Mouse (Mus musculus): ENCODE measurements around the gene Aftph. TPM values are rescaled to one million over a fixed set of nuclear protein-coding genes. Genes with fewer than 3 reads are reported as not detected.

The Aftph gene
- polyA plus RNA-seq, 1 experiment from 2014 or later, result 42.5 TPM

DNA sequence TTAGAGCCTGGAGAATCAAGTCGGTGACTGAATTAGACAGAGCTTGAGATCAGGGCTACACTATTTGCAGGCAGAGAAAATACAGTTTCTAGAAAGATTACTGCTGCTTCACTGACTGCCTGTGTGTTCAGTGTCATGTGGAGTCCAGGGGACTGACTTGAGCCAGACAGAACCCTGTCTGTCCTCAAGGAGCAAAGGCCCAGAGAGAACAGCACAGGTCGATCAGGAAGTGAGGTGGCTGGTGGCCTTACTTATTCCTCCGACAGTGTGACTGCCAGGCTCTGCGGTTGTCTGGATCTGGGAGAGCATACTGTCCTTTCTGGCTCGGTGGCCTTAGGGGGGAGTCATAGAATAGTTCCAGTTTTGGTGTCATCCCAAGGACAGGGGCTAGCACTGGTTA, 60.6 kb downstream of the Aftph start:
- Histone ChIP-seq H3K27me3 (ENCODE audit: control insufficient read depth, insufficient read depth, low read length) (no peaks in the 10 kb centered on the region), H3K36me3 (ENCODE audit: control insufficient read depth, insufficient read depth, low read length) (no peaks in the 10 kb centered on the region), H3K4me2 (ENCODE audit: low read depth, low read length) (no peak overlapping the region), H3K27ac (ENCODE audit: low read depth, low read length) (no peak overlapping the region), H3K4me1 (ENCODE audit: control insufficient read depth, insufficient read depth, low read length) (no peaks in the 10 kb centered on the region), H3K9me3 (ENCODE audit: control insufficient read depth, low read length) (no peaks in the 10 kb centered on the region), H3K9ac (replicated peaks; ENCODE audit: low read depth, low read length) (no peak overlapping the region), H3K4me3 (ENCODE audit: low read depth, low read length) (no peak overlapping the region)
- 90% methylated on average over 5 of the region's 5 CpGs for WGBS
- no peak for ATAC-seq (ENCODE audit: low read depth)

- Histone ChIP-seq H3K27me3 (ENCODE audit: control insufficient read depth, insufficient read depth, low read length) (no peaks in the 10 kb centered on the region), H3K4me1 (ENCODE audit: control insufficient read depth, insufficient read depth, low read length) (no peaks in the 10 kb centered on the region), H3K27ac (ENCODE audit: low read depth, low read length) (no peak overlapping the region), H3K4me3 (ENCODE audit: low read depth, low read length) (no peak overlapping the region), H3K4me2 (ENCODE audit: low read depth, low read length) (no peak overlapping the region), H3K36me3 (ENCODE audit: control insufficient read depth, insufficient read depth, low read length) (no peaks in the 10 kb centered on the region), H3K9me3 (ENCODE audit: control insufficient read depth, low read length) (no peaks in the 10 kb centered on the region), H3K9ac (replicated peaks; ENCODE audit: low read depth, low read length) (no peak overlapping the region)
- no peak for ATAC-seq (ENCODE audit: low read depth)
- WGBS, result 90% methylated on average over 2 of the region's 2 CpGs
Measured at GRCm38 (mm10) chr11:20679396-20679795, 62.0 kb downstream of the Aftph start.

GRCm38 (mm10) chr11:20672513-20672912, 68.9 kb downstream of the Aftph start:
- WGBS, result 75% methylated on average over 6 of the region's 6 CpGs
- H3K4me2 ChIP-seq (ENCODE audit: low read depth, low read length), result no peak overlapping the region
- no peaks in the 10 kb centered on the region for H3K36me3 ChIP-seq (ENCODE audit: control insufficient read depth, insufficient read depth, low read length)
- no peak for ATAC-seq (ENCODE audit: low read depth)
- H3K9me3 ChIP-seq (ENCODE audit: control insufficient read depth, low read length), result no peaks in the 10 kb centered on the region
- no peak overlapping the region for H3K4me3 ChIP-seq (ENCODE audit: low read depth, low read length)
- H3K27me3 ChIP-seq (ENCODE audit: control insufficient read depth, insufficient read depth, low read length), result no peaks in the 10 kb centered on the region
- H3K9ac ChIP-seq (replicated peaks; ENCODE audit: low read depth, low read length), result no peak overlapping the region
- no peak overlapping the region for H3K27ac ChIP-seq (ENCODE audit: low read depth, low read length)
- no peaks in the 10 kb centered on the region for H3K4me1 ChIP-seq (ENCODE audit: control insufficient read depth, insufficient read depth, low read length)

- H3K36me3 ChIP-seq (ENCODE audit: control insufficient read depth, insufficient read depth, low read length), result no peaks in the 10 kb centered on the region
- H3K9ac ChIP-seq (replicated peaks; ENCODE audit: low read depth, low read length), result no peak overlapping the region
- no peak overlapping the region for H3K4me3 ChIP-seq (ENCODE audit: low read depth, low read length)
- 65% methylated on average over 6 of the region's 6 CpGs for WGBS
- H3K9me3 ChIP-seq (ENCODE audit: control insufficient read depth, low read length), result no peaks in the 10 kb centered on the region
- H3K4me2 ChIP-seq (ENCODE audit: low read depth, low read length), result no peak overlapping the region
- ATAC-seq (ENCODE audit: low read depth), result no peak
- H3K27me3 ChIP-seq (ENCODE audit: control insufficient read depth, insufficient read depth, low read length), result no peaks in the 10 kb centered on the region
- no peaks in the 10 kb centered on the region for H3K4me1 ChIP-seq (ENCODE audit: control insufficient read depth, insufficient read depth, low read length)
- no peak overlapping the region for H3K27ac ChIP-seq (ENCODE audit: low read depth, low read length)
Measured at GRCm38 (mm10) chr11:20671789-20672392, 69.5 kb downstream of the Aftph start.

- Histone ChIP-seq H3K4me3 (ENCODE audit: low read depth, low read length) (no peak overlapping the region), H3K9ac (replicated peaks; ENCODE audit: low read depth, low read length) (no peak overlapping the region), H3K4me2 (ENCODE audit: low read depth, low read length) (no peak overlapping the region), H3K9me3 (ENCODE audit: control insufficient read depth, low read length) (no peaks in the 10 kb centered on the region), H3K27me3 (ENCODE audit: control insufficient read depth, insufficient read depth, low read length) (no peaks in the 10 kb centered on the region), H3K4me1 (ENCODE audit: control insufficient read depth, insufficient read depth, low read length) (no peaks in the 10 kb centered on the region), H3K27ac (ENCODE audit: low read depth, low read length) (no peak overlapping the region), H3K36me3 (ENCODE audit: control insufficient read depth, insufficient read depth, low read length) (no peaks in the 10 kb centered on the region)
- ATAC-seq (ENCODE audit: low read depth), result no peak
- 62% methylated on average over 9 of the region's 9 CpGs for WGBS
Measured at GRCm38 (mm10) chr11:20664878-20665277, 76.5 kb downstream of the Aftph start.

GRCm38 (mm10) chr11:20663580-20664198, 77.7 kb downstream of the Aftph start:
- H3K4me2 ChIP-seq (ENCODE audit: low read depth, low read length), result no peak overlapping the region
- H3K27ac ChIP-seq (ENCODE audit: low read depth, low read length), result no peak overlapping the region
- H3K27me3 ChIP-seq (ENCODE audit: control insufficient read depth, insufficient read depth, low read length), result no peaks in the 10 kb centered on the region
- 21% methylated on average over 5 of the region's 5 CpGs for WGBS
- H3K36me3 ChIP-seq (ENCODE audit: control insufficient read depth, insufficient read depth, low read length), result no peaks in the 10 kb centered on the region
- H3K4me3 ChIP-seq (ENCODE audit: low read depth, low read length), result no peak overlapping the region
- no peak overlapping the region for H3K9ac ChIP-seq (replicated peaks; ENCODE audit: low read depth, low read length)
- no peaks in the 10 kb centered on the region for H3K9me3 ChIP-seq (ENCODE audit: control insufficient read depth, low read length)
- H3K4me1 ChIP-seq (ENCODE audit: control insufficient read depth, insufficient read depth, low read length), result no peaks in the 10 kb centered on the region
- ATAC-seq (ENCODE audit: low read depth), result no peak

DNA sequence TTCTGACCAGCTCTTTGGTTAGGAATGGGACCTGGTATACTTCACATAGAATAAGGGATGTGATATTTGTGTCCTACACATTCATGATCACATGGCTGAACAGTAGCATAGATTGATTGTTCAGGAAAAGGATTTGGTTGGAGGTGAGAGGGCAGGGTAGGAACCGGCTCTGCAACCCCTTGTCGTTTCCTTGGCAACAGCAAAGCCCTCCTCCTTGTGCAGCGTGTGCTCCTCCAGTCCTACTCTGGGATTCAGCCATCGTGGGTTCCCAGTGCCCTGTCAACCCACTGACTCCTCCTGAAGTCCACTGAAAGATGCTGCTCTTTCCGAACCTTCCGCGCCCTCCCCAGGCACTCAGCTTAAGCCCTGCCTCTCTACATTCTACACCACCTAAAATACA, 78.6 kb downstream of the Aftph start:
- no peak overlapping the region for H3K27ac ChIP-seq (ENCODE audit: low read depth, low read length)

DNA sequence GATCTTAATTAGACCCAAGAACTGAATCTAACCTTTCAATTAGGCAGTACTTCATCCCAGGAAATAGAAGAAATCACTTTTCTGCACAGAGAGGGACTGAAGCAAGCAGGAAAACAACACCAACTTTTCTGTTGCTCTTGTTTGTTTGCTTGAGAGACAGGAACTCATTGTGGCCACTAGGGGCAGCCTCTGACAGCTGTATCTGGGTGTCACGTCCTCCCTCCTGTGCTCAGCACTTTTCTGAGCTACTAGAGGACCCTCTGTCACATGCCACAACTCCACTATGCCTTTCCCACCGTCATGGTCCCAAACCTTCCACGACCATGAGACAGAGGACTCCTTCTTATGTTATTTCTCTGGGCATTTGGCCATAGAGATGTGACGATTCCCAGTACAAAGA, 79.7 kb downstream of the Aftph start:
- no peak overlapping the region for H3K27ac ChIP-seq (ENCODE audit: low read depth, low read length)
- ATAC-seq (ENCODE audit: low read depth), result no peak
- H3K9ac ChIP-seq (replicated peaks; ENCODE audit: low read depth, low read length), result no peak overlapping the region
- H3K4me3 ChIP-seq (ENCODE audit: low read depth, low read length), result no peak overlapping the region
- peaks cover 3% of the 10 kb centered on the region for H3K4me1 ChIP-seq (ENCODE audit: control insufficient read depth, insufficient read depth, low read length)
- H3K9me3 ChIP-seq (ENCODE audit: control insufficient read depth, low read length), result no peaks in the 10 kb centered on the region
- H3K27me3 ChIP-seq (ENCODE audit: control insufficient read depth, insufficient read depth, low read length), result no peaks in the 10 kb centered on the region
- H3K4me2 ChIP-seq (ENCODE audit: low read depth, low read length), result no peak overlapping the region
- 35% methylated on average over 4 of the region's 4 CpGs for WGBS
- no peaks in the 10 kb centered on the region for H3K36me3 ChIP-seq (ENCODE audit: control insufficient read depth, insufficient read depth, low read length)

More for the DNA sequence above, 78.6 kb downstream of the Aftph start:
- Histone ChIP-seq H3K9ac (replicated peaks; ENCODE audit: low read depth, low read length) (no peak overlapping the region), H3K27me3 (ENCODE audit: control insufficient read depth, insufficient read depth, low read length) (no peaks in the 10 kb centered on the region), H3K4me1 (ENCODE audit: control insufficient read depth, insufficient read depth, low read length) (no peaks in the 10 kb centered on the region), H3K9me3 (ENCODE audit: control insufficient read depth, low read length) (no peaks in the 10 kb centered on the region), H3K36me3 (ENCODE audit: control insufficient read depth, insufficient read depth, low read length) (no peaks in the 10 kb centered on the region), H3K4me2 (ENCODE audit: low read depth, low read length) (no peak overlapping the region), H3K4me3 (ENCODE audit: low read depth, low read length) (no peak overlapping the region)
- 64% methylated on average over 7 of the region's 7 CpGs for WGBS
- no peak for ATAC-seq (ENCODE audit: low read depth)

DNA sequence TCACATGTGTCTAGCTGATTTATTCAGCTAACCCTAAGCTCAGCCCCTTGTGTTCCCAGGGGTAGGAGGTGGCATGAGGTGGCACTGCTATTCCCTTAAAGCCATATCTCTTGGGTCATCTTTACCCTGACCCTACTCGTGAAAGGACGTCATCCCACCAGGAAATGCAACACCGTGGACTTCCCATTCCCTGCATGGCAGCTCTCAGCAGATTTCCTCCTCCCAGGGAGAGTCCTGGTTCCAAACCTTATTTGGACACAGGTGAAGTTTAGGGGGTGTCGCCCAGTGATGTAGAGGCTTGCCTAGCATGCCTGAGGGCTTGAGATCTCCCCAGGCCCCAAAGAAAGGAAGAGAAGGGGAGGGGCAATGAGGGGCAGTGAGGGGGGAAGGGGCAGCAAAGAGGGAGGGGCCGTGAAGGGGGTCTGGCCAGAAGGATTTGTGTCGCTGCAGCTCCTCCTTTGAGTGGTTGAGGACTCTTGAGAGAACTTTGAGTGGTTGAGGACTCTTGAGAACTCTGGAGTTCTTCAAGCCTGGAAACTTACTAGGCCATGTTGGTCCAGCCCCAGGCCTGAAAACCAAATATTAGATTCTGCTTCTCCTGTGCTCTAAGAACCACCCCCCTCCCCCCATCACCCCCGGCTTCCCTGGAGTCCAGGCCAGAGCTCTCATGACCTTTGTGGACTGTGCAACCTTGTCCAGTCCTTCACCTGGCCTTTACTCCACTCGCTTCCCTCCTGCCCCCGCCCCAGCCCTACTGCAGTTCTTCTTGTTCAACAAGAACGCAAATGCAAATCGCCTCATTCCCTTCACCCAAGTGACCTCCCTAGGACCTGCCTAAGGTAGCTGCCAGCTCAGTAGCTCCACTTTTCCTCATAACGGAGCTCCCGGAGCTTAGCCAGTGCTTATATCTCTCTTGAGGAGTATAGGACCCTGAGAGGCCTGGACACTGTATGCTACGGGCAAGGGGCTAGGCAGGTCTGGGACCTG, 81.0 kb downstream of the Aftph start:
- Histone ChIP-seq H3K36me3 (ENCODE audit: control insufficient read depth, insufficient read depth, low read length) (no peaks in the 10 kb centered on the region), H3K4me1 (ENCODE audit: control insufficient read depth, insufficient read depth, low read length) (peaks cover 14% of the 10 kb centered on the region), H3K27me3 (ENCODE audit: control insufficient read depth, insufficient read depth, low read length) (no peaks in the 10 kb centered on the region), H3K4me3 (ENCODE audit: low read depth, low read length) (no peak overlapping the region), H3K9me3 (ENCODE audit: control insufficient read depth, low read length) (no peaks in the 10 kb centered on the region), H3K27ac (ENCODE audit: low read depth, low read length) (no peak overlapping the region), H3K4me2 (ENCODE audit: low read depth, low read length) (no peak overlapping the region), H3K9ac (replicated peaks; ENCODE audit: low read depth, low read length) (no peak overlapping the region)
- ATAC-seq (ENCODE audit: low read depth), result no peak
- 93% methylated on average over 14 of the region's 14 CpGs for WGBS

Measured in neural tube, embryonic 14.5 days (tissue).